Mouse (Mus musculus) stomach, embryonic 16.5 days (tissue): ENCODE measurements around the gene Galk2. TPM values are rescaled to one million over a fixed set of nuclear protein-coding genes. Genes with fewer than 3 reads are reported as not detected.

Source experiments
- ATAC-seq: fragments of 200-750 bp; cut with Nextera tagmentation; 2 replicates; pipeline ENCODE4 v1.8.0; 2017; ENCODE audit warnings: moderate number of reproducible peaks, moderate TSS enrichment; ENCODE audit not compliant: insufficient read depth, low FRiP score
- H3K27ac ChIP-seq: fragments of 300-500 bp; sonication (generic); 2 replicates; pipeline ENCODE4 v1.5.1; 2014; ENCODE audit warnings: low read length
- H3K27me3 ChIP-seq: fragments of 300-500 bp; sonication (generic); 2 replicates; pipeline ENCODE4 v1.6.1; 2014; ENCODE audit warnings: low read length, control low read depth, mixed read lengths; ENCODE audit not compliant: control insufficient read depth, insufficient read depth
- H3K36me3 ChIP-seq: fragments of 300-500 bp; sonication (generic); 2 replicates; pipeline ENCODE4 v1.6.1; 2014; ENCODE audit warnings: low read length; ENCODE audit not compliant: control insufficient read depth, insufficient read depth
- H3K4me1 ChIP-seq: fragments of 300-500 bp; sonication (generic); 2 replicates; pipeline ENCODE4 v1.6.1; 2014; ENCODE audit warnings: low read length, control low read depth, mixed read lengths; ENCODE audit not compliant: control insufficient read depth, insufficient read depth
- H3K4me2 ChIP-seq: fragments of 300-500 bp; sonication (generic); 2 replicates; pipeline ENCODE4 v1.6.1; 2014; ENCODE audit warnings: low read depth, low read length, mixed read lengths
- H3K4me3 ChIP-seq: fragments of 300-500 bp; sonication (generic); replicated peaks from 2 replicates; pipeline ENCODE4 v1.5.1; 2014; ENCODE audit warnings: mild to moderate bottlenecking, low read length
- H3K9ac ChIP-seq: fragments of 300-500 bp; sonication (generic); 2 replicates; pipeline ENCODE4 v1.6.1; 2014; ENCODE audit warnings: low read length
- H3K9me3 ChIP-seq: fragments of 300-500 bp; sonication (generic); replicated peaks from 2 replicates; pipeline ENCODE4 v1.6.1; 2016; ENCODE audit warnings: low read length, control low read depth; ENCODE audit not compliant: control insufficient read depth
- WGBS: fragments of 180-500 bp; shearing (Covaris S2); extraction: QIAGEN DNeasy Blood & Tissue Kit; methylation state at CpG from one replicate; pipeline ENCODE4 v1.1.7; 2014; 5-methylcytosine and 5-hydroxymethylcytosine counted together
- polyA plus RNA-seq: library from polyadenylated mRNA; unstranded; fragments of >200 nt; fragmentation: Nextera tagmentation; extraction: Ambion mirVana; gene quantifications from 2 replicates; pipeline ENCODE4 v1.2.1, GENCODE M21; 2015

The Galk2 gene
- polyA plus RNA-seq, 1 experiment from 2014 or later: 48.1 TPM

DNA sequence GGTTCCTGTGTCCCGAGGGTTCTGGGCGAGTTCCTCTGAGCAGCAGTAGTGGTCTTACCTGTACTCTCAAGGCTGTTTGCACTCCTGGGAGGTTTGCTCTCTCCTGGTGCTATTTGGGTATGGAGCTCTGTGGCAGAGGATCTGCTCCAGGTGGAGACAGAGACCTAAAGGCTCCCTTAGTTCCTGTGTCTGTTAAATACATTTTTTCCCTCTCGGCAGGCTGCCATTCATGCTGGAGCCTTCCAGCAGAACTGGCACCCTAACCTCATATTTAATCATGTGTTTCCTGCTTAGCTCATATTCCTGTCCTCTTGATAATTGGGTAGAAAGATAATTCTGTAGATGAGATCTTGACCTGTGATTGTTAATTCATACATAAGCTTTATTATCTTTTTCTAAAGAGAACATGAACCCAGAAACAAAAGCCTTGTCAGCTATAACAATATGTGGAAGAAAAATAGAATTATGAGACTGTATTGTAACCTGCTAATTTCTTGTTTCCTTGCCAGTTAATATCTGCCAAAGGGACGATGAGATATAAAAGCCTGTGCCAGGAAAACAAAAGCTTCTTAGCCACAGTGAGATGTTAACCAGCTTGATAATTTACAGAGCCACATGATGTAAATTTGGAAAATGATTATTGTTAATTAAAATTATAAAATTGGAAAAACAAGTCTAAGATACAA is 27.1 kb downstream of the Galk2 start:
- 72% methylated on average over 4 of the region's 4 CpGs for WGBS
- no peak for ATAC-seq
- Histone ChIP-seq H3K9me3 (no peaks in the 10 kb centered on the region), H3K36me3 (no peaks in the 10 kb centered on the region), H3K27me3 (no peaks in the 10 kb centered on the region), H3K4me1 (no peaks in the 10 kb centered on the region), H3K4me3 (no peak overlapping the region), H3K9ac (no peak overlapping the region), H3K4me2 (no peak overlapping the region), H3K27ac (no peak overlapping the region)

GRCm38 (mm10) chr2:125893096-125893495 is 34.2 kb downstream of the Galk2 start:
- Histone ChIP-seq H3K27me3 (no peaks in the 10 kb centered on the region), H3K27ac (no peak overlapping the region), H3K9ac (no peak overlapping the region), H3K4me2 (no peak overlapping the region), H3K9me3 (no peaks in the 10 kb centered on the region), H3K4me1 (no peaks in the 10 kb centered on the region), H3K36me3 (no peaks in the 10 kb centered on the region; the same call in 1 of the 2 replicates), H3K4me3 (no peak overlapping the region)
- 38% methylated on average over 6 of the region's 6 CpGs for WGBS
- no peak for ATAC-seq

DNA sequence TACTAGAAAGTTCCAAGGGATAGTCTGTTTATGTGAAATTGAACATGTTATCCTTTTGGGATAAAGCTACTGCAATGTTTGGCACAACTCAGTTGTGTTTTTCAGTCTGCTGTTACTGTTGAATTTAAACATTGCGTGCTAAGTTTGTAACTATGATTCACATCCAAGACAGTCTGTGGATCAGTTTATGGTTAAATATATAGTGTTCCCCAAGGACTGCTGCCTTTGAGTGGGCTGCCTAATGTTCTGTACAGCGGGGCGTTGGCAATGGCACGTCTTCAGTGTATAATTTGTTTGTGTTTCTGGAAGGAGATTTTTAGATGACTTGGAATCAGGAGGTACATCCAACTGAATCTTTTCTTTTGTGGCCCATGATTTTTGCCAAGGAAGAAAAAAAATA is 36.2 kb downstream of the Galk2 start:
- ATAC-seq: no peak; the same call in 1 of the 2 replicates
- H3K9me3 ChIP-seq: no peaks in the 10 kb centered on the region
- H3K9ac ChIP-seq: no peak overlapping the region
- 67% methylated on average over 4 of the region's 4 CpGs for WGBS
- no peak overlapping the region for H3K4me3 ChIP-seq
- H3K27me3 ChIP-seq: no peaks in the 10 kb centered on the region
- H3K36me3 ChIP-seq: no peaks in the 10 kb centered on the region; the same call in 1 of the 2 replicates
- H3K4me2 ChIP-seq: no peak overlapping the region
- H3K4me1 ChIP-seq: no peaks in the 10 kb centered on the region
- no peak overlapping the region for H3K27ac ChIP-seq

DNA sequence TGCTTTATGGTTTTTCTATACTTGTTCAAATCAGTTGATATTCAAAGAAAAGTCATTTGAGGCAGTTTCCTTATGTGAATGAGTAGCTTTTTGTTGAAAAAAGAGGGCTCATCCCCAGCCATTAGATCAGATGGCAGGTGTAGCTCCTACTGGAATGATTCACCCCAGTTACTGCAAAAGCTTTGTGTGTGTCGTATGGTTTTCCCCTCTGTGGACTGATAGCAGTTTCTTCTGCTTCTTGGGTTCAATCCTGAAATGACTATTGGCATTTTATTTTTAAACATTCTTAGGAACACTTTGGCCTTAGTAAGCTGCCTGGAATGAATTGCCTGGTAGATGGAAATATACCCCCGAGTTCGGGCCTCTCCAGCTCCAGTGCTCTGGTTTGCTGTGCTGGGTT is 37.4 kb downstream of the Galk2 start:
- H3K9ac ChIP-seq: no peak overlapping the region
- H3K27me3 ChIP-seq: no peaks in the 10 kb centered on the region
- H3K9me3 ChIP-seq: no peaks in the 10 kb centered on the region
- no peak overlapping the region for H3K27ac ChIP-seq
- WGBS: 81% methylated on average over 3 of the region's 3 CpGs
- no peak overlapping the region for H3K4me2 ChIP-seq
- H3K4me3 ChIP-seq: no peak overlapping the region
- no peak for ATAC-seq
- H3K4me1 ChIP-seq: no peaks in the 10 kb centered on the region
- no peaks in the 10 kb centered on the region; the same call in 1 of the 2 replicates for H3K36me3 ChIP-seq

GRCm38 (mm10) chr2:125900797-125901410 is 42.0 kb downstream of the Galk2 start:
- Histone ChIP-seq H3K27ac (no peak overlapping the region), H3K9me3 (no peaks in the 10 kb centered on the region), H3K9ac (no peak overlapping the region), H3K4me2 (no peak overlapping the region), H3K36me3 (no peaks in the 10 kb centered on the region; the same call in 1 of the 2 replicates), H3K27me3 (no peaks in the 10 kb centered on the region), H3K4me3 (no peak overlapping the region), H3K4me1 (no peaks in the 10 kb centered on the region)
- no peak for ATAC-seq
- WGBS: 79% methylated on average over 6 of the region's 6 CpGs

- Histone ChIP-seq H3K4me3 (no peak overlapping the region), H3K4me1 (no peaks in the 10 kb centered on the region), H3K36me3 (no peaks in the 10 kb centered on the region; the same call in 1 of the 2 replicates), H3K4me2 (no peak overlapping the region), H3K9me3 (no peaks in the 10 kb centered on the region), H3K27ac (no peak overlapping the region), H3K9ac (no peak overlapping the region), H3K27me3 (no peaks in the 10 kb centered on the region)
- WGBS: 93% methylated on average over 3 of the region's 3 CpGs
- ATAC-seq: no peak
Measured at GRCm38 (mm10) chr2:125901426-125901825, 42.5 kb downstream of the Galk2 start.

- Histone ChIP-seq H3K4me3 (no peak overlapping the region), H3K9ac (no peak overlapping the region), H3K4me1 (no peaks in the 10 kb centered on the region), H3K4me2 (no peak overlapping the region), H3K27me3 (no peaks in the 10 kb centered on the region), H3K9me3 (no peaks in the 10 kb centered on the region), H3K36me3 (no peaks in the 10 kb centered on the region), H3K27ac (no peak overlapping the region)
- no peak for ATAC-seq
- WGBS: 47% methylated on average over 4 of the region's 4 CpGs
Measured at GRCm38 (mm10) chr2:125906407-125907066, 47.6 kb downstream of the Galk2 start.

DNA sequence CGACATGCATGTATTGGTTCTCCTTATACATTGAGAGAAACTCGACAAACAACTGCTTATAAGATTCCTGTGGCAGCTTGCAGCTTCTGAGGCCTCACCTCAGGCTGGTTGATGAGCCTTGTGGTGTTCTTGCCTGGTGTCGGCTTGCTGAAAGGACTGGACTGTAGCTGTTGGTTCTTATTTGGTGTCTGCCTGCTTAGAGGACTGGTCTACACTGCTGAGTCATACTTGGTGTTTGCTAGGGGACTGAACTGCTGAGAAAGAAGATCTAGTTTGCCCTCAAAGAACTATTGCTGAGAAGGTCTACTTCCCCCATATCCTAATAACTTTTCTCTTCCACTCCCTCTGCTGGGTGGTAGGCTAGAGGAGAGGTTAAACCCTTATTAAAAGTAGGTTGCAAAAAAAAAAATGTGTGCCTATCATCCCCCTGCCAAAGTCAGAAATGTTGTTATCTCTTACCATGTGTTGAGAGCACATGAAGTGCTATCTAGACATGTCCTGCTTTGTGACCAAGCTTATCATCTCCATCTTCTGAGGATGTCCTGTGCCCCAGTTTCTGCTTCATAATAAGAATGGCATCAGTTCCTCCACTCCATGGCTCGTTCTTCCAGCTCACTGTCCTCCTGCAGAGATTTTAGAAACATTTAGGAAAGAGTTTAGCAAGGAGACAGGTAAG is 48.8 kb downstream of the Galk2 start:
- H3K4me1 ChIP-seq: no peaks in the 10 kb centered on the region
- no peaks in the 10 kb centered on the region for H3K27me3 ChIP-seq
- H3K4me2 ChIP-seq: no peak overlapping the region
- H3K27ac ChIP-seq: no peak overlapping the region
- ATAC-seq: no peak
- no peak overlapping the region for H3K4me3 ChIP-seq
- 81% methylated on average over 4 of the region's 4 CpGs for WGBS
- H3K36me3 ChIP-seq: no peaks in the 10 kb centered on the region
- H3K9ac ChIP-seq: no peak overlapping the region
- H3K9me3 ChIP-seq: no peaks in the 10 kb centered on the region

DNA sequence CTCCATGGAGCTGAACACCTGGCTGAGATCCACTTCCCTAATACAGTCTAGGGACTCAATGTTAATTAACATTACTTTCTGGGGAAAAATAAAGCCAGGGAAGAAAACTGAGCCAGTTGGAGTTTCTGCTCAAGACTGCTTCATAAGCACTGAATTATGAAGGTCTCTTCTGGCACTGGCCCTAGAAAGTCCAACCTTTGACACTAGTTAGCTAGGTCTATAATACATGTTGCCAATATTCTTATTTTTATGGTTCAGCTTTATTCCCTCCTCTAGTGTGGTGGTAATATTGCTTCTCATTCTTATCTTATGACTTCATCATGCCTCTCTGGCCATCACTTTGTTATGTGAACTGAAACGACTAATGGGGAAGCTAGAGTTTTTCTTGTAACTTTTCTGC is 55.3 kb downstream of the Galk2 start:
- Histone ChIP-seq H3K9me3 (no peaks in the 10 kb centered on the region), H3K36me3 (no peaks in the 10 kb centered on the region)

More for the DNA sequence above, 55.3 kb downstream of the Galk2 start:
- no peaks in the 10 kb centered on the region for H3K4me1 ChIP-seq
- H3K9ac ChIP-seq: no peak overlapping the region
- WGBS: 50% methylated on average over 1 of the region's 1 CpGs
- H3K4me2 ChIP-seq: no peak overlapping the region
- no peak for ATAC-seq
- no peak overlapping the region for H3K27ac ChIP-seq
- H3K27me3 ChIP-seq: no peaks in the 10 kb centered on the region
- H3K4me3 ChIP-seq: no peak overlapping the region
